Mouse (Mus musculus): ENCODE data around the gene Gm21117. TPM values are rescaled to one million over a fixed set of nuclear protein-coding genes. Genes with fewer than 3 reads are reported as not detected.

Gene Gm21117
- total RNA-seq (2023): not detected in 2 replicates

DNA sequence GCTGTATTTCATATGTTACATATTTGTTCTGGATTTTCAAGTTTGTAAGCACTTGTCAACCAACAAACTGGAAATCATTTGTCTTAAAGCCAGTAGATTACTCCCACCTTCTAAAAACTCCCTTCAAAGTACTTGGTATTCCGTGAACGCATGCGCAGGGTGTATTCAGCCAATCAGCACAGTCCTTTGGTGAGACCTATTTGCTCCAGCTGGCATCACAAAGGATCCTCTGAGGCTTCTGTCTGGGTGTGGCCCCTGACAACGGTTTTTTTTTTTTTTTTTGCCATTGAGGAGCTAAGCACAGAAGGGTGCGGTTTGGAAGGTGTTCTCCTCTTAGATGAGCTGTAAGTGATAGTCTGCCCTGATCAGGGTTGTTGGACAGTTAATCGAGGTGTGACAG is at the start of gene Gm21117:
Gm21117 (plus strand) TSS at position 301 of the 400 bp plus-strand sequence.

